Mouse (Mus musculus) embryonic fibroblast, embryonic 13.5 days (primary cell): Measurements from ENCODE around the gene Proser1. TPM values are rescaled to one million over a fixed set of nuclear protein-coding genes. Genes with fewer than 3 reads are reported as not detected.

Experiments used
- H3K27ac ChIP-seq: 2 replicates; pipeline ENCODE4 v1.5.1; 2012; ENCODE audit warnings: low read length, control low read depth, inconsistent platforms; ENCODE audit not compliant: insufficient read depth
- H3K4me1 ChIP-seq: 2 replicates; pipeline ENCODE4 v1.6.1; 2011; ENCODE audit warnings: low read length; ENCODE audit not compliant: control insufficient read depth, insufficient read depth
- H3K4me3 ChIP-seq: 2 replicates; pipeline ENCODE4 v1.5.1; 2011; ENCODE audit warnings: mild to moderate bottlenecking, control low read depth, low read length; ENCODE audit not compliant: insufficient read depth
- CTCF ChIP-seq: IDR thresholded peaks from 2 replicates; pipeline ENCODE4 v1.5.1; 2011; ENCODE audit warnings: mild to moderate bottlenecking, control low read depth, low read length, moderate library complexity, borderline replicate concordance; ENCODE audit not compliant: insufficient read depth
- POLR2A ChIP-seq: IDR thresholded peaks from 2 replicates; pipeline ENCODE4 v1.6.1; 2011; ENCODE audit warnings: low read depth, mild to moderate bottlenecking, control low read depth, low read length, moderate library complexity
- polyA plus RNA-seq: library from polyadenylated mRNA; stranded (reverse); fragments of >200 nt; gene quantifications from 2 replicates; pipeline ENCODE4 v1.2.4, GENCODE M21; 2011; ENCODE audit warnings: low read depth; ENCODE audit not compliant: missing spikeins, insufficient read length

Gene Proser1
- polyA plus RNA-seq, 1 experiment: 10.6 TPM

GRCm38 (mm10) chr3:53486561-53486960, 23.1 kb downstream of the Proser1 start:
- H3K4me3 ChIP-seq: no peak overlapping the region
- H3K4me1 ChIP-seq: no peaks in the 10 kb centered on the region
- no peak overlapping the region for H3K27ac ChIP-seq
- TF ChIP-seq CTCF (no peak), POLR2A (no peak)

GRCm38 (mm10) chr3:53486996-53487576, 23.6 kb downstream of the Proser1 start:
- TF ChIP-seq CTCF: no peak
- no peak for TF ChIP-seq POLR2A
- no peak overlapping the region for H3K27ac ChIP-seq
- H3K4me3 ChIP-seq: no peak overlapping the region
- H3K4me1 ChIP-seq: no peaks in the 10 kb centered on the region

- H3K27ac ChIP-seq: no peak within 1 kb of the TSS
- TF ChIP-seq POLR2A (no peak), CTCF (no peak)
- H3K4me3 ChIP-seq: no peak within 1 kb of the TSS
- H3K4me1 ChIP-seq: no peaks in the 10 kb centered on the region
These were observed 24.9 kb downstream of the Proser1 start, which contains the start of gene Stoml3 for GRCm38 (mm10) chr3:53488353-53488752. Gene Stoml3 (plus strand): TSS chr3:53488653.

- H3K27ac ChIP-seq: no peak overlapping the region
- no peak overlapping the region for H3K4me3 ChIP-seq
- no peaks in the 10 kb centered on the region for H3K4me1 ChIP-seq
- no peak for TF ChIP-seq CTCF
- no peak for TF ChIP-seq POLR2A
These were observed 35.0 kb downstream of the Proser1 start for GRCm38 (mm10) chr3:53498351-53498905.

DNA sequence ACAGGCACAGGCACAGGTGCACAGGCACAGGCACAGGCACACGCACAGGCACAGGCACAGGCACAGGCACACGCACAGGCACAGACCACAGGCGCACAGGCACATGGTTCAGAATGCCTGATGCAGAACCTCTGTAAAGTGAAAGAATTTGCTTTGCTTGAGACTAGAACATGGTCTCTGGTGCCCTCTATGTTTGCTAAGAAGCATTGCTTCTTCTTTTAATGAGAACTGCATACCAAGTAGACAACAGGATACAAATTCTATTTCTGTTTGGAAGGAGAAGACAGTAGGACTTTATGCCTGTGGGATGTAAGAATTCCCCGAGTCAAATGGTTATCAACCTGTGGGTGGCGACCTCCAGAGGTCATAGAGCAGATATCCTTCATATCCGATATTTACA, 39.0 kb downstream of the Proser1 start:
- TF ChIP-seq POLR2A (no peak), CTCF (no peak)
- Histone ChIP-seq H3K4me3 (no peak overlapping the region), H3K27ac (no peak overlapping the region), H3K4me1 (no peaks in the 10 kb centered on the region)

DNA sequence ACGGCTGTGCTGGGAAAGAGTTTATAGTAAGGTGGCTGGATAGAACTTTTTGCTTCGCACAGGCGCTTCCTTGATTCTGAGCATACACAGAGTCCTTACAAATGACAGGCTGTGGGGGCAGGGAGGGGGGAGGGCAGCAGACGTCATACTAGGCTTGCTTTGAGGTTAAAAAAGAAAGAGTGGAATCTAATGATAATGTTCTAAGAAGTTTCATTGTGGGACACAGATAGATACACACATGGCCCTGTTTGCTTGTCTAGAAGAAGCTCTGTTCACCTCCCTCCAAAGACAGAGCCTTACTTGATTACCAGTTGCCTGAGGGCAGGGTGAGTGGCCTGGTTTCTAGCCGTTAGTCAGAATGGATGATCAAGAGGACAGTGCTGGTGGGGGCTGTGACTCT, 49.6 kb downstream of the Proser1 start:
- Histone ChIP-seq H3K4me3 (no peak overlapping the region), H3K27ac (no peak overlapping the region), H3K4me1 (no peaks in the 10 kb centered on the region)
- TF ChIP-seq CTCF (no peak), POLR2A (no peak)

DNA sequence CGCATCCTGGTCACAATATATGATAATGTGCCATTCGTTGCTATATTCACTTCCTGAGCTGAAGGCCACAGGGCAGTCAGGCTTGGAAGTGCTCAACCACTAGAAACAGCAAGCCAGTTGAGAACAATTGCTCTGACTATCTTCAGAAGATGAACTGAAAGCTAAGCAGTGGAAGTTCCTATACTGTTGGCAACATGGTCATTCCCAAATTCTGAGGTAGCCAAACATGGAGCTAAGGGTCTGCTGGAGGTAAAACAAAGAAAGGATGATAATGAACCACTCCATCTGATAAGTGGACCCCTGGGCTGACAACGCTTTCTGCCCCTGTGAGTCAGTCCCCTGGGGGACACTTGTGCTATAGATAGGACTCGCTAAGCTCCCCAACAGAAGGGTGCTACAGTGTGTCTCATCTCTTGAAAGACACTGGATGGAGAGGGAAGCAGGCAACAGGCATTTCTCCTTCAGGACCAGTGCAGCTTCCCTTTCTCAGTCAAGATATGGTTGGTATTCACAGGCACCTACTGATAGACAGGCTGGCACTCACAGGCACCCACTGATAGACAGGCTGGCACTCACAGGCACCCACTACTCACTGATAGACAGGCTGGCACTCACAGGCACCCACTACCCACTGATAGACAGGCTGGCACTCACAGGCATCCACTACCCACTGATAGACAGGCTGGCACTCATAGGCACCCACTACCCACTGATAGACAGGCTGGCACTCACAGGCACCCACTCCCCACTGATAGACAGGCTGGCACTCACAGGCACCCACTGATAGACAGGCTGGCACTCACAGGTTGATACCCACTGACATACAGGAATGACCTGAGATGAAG, 51.0 kb downstream of the Proser1 start:
- TF ChIP-seq POLR2A: no peak
- no peak for TF ChIP-seq CTCF
- Histone ChIP-seq H3K4me1 (no peaks in the 10 kb centered on the region), H3K27ac (no peak overlapping the region), H3K4me3 (no peak overlapping the region)

DNA sequence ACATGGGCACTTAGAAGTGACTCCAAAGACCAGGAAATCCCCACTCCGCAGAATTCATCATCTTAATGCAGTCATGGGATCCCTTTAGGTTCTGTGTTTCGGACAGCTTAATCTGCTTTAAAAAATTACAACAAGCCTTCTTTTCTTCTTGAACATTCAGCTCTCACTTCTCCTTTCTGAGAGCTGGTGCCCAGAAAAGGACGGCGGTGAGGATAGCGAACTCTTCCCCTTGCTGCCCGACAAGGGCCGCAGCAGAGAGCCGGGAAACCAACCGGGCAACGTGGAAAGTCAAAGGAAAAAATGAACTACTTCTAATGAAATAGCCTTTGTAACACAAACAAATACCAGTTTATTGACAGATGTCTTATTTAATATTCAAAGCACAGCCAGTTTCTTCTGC, 59.3 kb downstream of the Proser1 start:
- no peak overlapping the region for H3K27ac ChIP-seq
- no peaks in the 10 kb centered on the region for H3K4me1 ChIP-seq
- no peak overlapping the region for H3K4me3 ChIP-seq
- TF ChIP-seq POLR2A (no peak), CTCF (no peak)

DNA sequence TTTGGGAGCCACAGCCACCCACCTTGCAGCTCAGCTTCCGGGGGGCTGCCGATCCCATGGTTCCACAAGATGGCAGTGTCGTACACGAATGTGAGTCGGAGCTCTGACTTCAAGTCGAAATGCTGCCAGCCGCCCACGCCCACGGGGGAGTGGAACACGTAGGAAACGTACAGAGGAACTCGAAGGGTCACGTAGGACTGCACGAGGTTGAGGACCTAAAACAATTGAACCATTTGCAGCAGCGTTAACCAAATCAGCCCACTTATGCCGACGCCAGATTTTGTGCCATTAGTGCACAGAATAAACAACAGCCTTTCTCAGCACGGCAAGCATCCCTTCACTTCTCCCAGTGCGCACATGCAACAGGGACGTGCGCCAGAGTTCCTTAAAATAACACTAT, 62.3 kb downstream of the Proser1 start:
- TF ChIP-seq CTCF: peak; percentile 73
- TF ChIP-seq POLR2A: no peak
- Histone ChIP-seq H3K4me1 (no peaks in the 10 kb centered on the region), H3K4me3 (peak overlapping the region; percentile 24; the same call in 1 of the 2 replicates), H3K27ac (no peak overlapping the region)

GRCm38 (mm10) chr3:53530305-53530704, 66.8 kb downstream of the Proser1 start:
- no peaks in the 10 kb centered on the region for H3K4me1 ChIP-seq
- no peak overlapping the region for H3K4me3 ChIP-seq
- TF ChIP-seq POLR2A: no peak
- no peak for TF ChIP-seq CTCF
- H3K27ac ChIP-seq: no peak overlapping the region

Other genes starting within 250 kb of the Proser1 start
- gene Nhlrc3, start 334 bp upstream of the Proser1 start, polyA plus RNA-seq: 17.0 and 19.3 TPM in 2 replicates
- not detected in 2 replicates for gene Stoml3, start 25.0 kb downstream of the Proser1 start, polyA plus RNA-seq
- gene Frem2, start 193.7 kb downstream of the Proser1 start, polyA plus RNA-seq: 0.23 TPM in 2 replicates